Mouse (Mus musculus): ENCODE results near the gene Atp8a1. TPM values are rescaled to one million over a fixed set of nuclear protein-coding genes. Genes with fewer than 3 reads are reported as not detected.

The Atp8a1 gene
- polyA plus RNA-seq, 1 experiment from 2014 or later, result 53.6 TPM

DNA sequence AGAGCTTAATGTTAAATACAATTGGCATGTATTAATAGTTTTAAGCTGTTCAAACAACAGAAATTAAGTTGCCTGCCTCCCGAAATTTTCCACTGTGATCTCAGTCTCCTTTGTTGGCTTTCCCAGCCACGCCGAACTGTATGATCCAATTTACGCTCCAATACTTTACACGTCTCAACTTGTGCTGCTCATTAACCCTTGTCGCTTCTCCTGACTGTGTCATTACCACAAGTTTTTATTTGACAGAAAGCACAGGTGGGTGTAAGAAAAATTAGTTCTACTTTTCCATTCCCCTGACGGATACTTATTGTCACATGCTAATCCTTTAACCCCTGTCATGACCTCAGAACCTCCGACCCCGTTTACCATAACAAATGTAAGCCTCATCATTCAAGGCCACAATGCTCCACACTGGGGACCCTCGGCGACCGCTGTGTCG lies 190.4 kb downstream of the Atp8a1 start:
- Histone ChIP-seq H3K9me3 (no peaks in the 10 kb centered on the region), H3K27me3 (no peaks in the 10 kb centered on the region), H3K9ac (no peak overlapping the region), H3K36me3 (0 out of 2 replicates have a peak, but pooled peaks cover 2% of the 10 kb centered on the region), H3K4me3 (no peak overlapping the region), H3K4me1 (no peaks in the 10 kb centered on the region), H3K27ac (no peak overlapping the region), H3K4me2 (no peak overlapping the region)
- no peak for ATAC-seq (ENCODE audit: borderline replicate concordance, extremely low read depth, low FRiP score, low TSS enrichment)
- WGBS, result 59% methylated on average over 13 of the region's 13 CpGs

DNA sequence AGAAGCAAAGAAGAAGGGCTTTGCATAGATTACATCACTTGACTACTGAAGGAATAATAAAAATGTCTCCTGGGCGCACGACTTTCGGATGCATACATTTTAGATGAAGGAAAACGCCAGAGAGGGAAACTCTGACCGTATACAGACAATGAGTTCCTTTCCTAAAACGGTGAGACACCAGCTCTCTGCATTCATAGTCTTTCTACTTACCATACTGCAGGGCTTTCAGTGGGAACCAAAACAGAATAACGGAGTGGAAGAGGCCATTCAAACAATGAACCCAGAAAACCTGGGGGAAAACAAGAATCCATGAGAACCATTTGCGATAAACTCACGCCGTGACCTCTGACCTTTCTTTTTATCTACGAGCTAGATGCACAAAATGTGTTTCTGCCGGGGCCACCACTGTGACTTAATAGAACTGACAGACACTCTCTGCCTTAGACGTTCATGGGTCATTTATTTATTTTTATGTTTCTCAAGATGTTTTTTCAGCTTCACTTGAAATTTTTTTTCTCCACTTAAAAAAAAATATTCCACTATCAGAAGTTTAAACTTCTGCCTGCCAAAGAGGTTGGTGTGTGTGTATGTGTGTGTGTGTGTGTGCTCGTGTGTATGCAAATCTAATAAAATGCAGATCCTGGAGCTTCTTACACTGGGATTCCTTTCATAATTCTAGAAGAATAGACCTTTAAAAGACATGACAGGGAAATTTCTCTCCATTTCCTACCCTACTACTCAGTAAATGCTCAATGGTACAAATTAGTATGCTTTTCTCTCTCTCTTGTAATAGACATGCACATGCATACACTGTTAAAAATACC lies 191.3 kb downstream of the Atp8a1 start:
- H3K9ac ChIP-seq, result no peak overlapping the region
- no peak overlapping the region for H3K27ac ChIP-seq
- H3K4me3 ChIP-seq, result no peak overlapping the region
- no peak overlapping the region for H3K4me2 ChIP-seq
- H3K9me3 ChIP-seq, result no peaks in the 10 kb centered on the region
- WGBS, result 58% methylated on average over 14 of the region's 14 CpGs
- no peaks in the 10 kb centered on the region for H3K4me1 ChIP-seq
- H3K36me3 ChIP-seq, result 0 out of 2 replicates have a peak, but pooled peaks cover 2% of the 10 kb centered on the region
- ATAC-seq (ENCODE audit: borderline replicate concordance, extremely low read depth, low FRiP score, low TSS enrichment), result no peak
- H3K27me3 ChIP-seq, result no peaks in the 10 kb centered on the region

DNA sequence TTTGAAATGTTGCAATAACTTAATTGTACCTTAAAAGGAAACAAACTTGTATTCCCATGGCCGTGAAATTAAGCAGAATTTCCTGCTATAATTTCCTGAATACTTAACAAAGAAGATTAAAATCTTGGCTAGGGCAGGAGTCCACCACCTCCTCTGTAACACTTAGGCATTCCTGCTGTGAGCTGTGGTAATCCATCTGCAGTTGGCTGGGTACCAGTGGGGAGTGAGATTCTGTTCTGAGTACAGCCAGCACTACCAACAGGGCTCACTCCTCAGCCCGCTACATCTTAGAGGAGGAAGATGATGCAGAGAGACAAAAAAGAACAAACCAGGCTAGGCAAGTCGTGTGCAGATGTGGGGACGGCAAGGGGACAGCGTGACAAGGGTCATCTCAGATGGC lies 192.7 kb downstream of the Atp8a1 start:
- Histone ChIP-seq H3K27ac (no peak overlapping the region), H3K4me2 (no peak overlapping the region), H3K9me3 (no peaks in the 10 kb centered on the region), H3K36me3 (0 out of 2 replicates have a peak, but pooled peaks cover 2% of the 10 kb centered on the region), H3K9ac (no peak overlapping the region), H3K4me1 (no peaks in the 10 kb centered on the region), H3K4me3 (no peak overlapping the region), H3K27me3 (no peaks in the 10 kb centered on the region)
- 81% methylated on average over 5 of the region's 5 CpGs for WGBS
- ATAC-seq (ENCODE audit: borderline replicate concordance, extremely low read depth, low FRiP score, low TSS enrichment), result no peak

DNA sequence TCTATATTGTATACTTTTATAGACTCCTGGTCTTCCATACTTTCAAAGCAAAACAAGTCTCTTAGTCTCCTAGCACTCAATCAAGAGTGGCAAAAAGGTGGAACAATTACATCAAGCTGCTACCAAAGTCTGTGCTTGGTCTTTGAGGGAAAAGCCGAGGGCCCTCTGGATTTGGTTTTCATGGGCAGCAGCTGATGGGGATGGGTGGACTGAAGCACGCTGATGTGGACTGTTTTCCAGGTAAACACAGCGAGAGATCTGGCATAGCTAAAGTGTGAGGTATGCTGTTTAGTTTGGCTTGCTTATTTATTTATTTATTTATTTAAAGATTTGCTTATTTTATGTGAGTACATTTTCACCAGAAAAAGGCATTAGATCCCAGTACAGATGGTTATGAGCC lies 193.7 kb downstream of the Atp8a1 start:
- Histone ChIP-seq H3K4me1 (no peaks in the 10 kb centered on the region), H3K27ac (no peak overlapping the region), H3K9ac (no peak overlapping the region), H3K4me2 (no peak overlapping the region), H3K36me3 (0 out of 2 replicates have a peak, but pooled peaks cover 2% of the 10 kb centered on the region), H3K4me3 (no peak overlapping the region), H3K9me3 (no peaks in the 10 kb centered on the region), H3K27me3 (no peaks in the 10 kb centered on the region)
- ATAC-seq (ENCODE audit: borderline replicate concordance, extremely low read depth, low FRiP score, low TSS enrichment), result no peak
- WGBS, result 86% methylated on average over 3 of the region's 3 CpGs

DNA sequence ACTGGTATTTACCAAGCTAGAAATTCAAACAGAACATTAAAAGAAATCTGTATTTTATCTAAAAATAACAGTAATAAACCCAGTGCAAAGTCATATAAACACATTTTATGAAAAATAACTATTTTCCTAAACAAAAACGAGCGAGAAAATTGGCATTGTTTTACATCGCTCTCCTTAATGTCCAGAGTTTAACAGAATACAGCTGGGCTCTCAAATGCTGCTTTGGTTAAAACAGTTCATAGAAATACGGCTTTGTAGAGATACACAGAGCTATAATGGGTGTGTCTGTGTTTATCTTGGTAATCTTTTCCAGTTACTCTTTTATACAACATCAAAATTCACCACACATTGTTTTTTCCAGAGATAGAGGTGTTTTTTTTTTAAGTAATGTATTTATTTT lies 194.8 kb downstream of the Atp8a1 start:
- ATAC-seq (ENCODE audit: borderline replicate concordance, extremely low read depth, low FRiP score, low TSS enrichment), result peak; percentile 79
- no peak overlapping the region for H3K9ac ChIP-seq
- H3K9me3 ChIP-seq, result no peaks in the 10 kb centered on the region
- no peaks in the 10 kb centered on the region for H3K4me1 ChIP-seq
- no peak overlapping the region for H3K4me3 ChIP-seq
- peaks cover 7% of the 10 kb centered on the region; the same call in 1 of the 2 replicates for H3K36me3 ChIP-seq
- H3K4me2 ChIP-seq, result no peak overlapping the region
- no peaks in the 10 kb centered on the region for H3K27me3 ChIP-seq
- 47% methylated on average over 4 of the region's 4 CpGs for WGBS
- H3K27ac ChIP-seq, result peak overlapping the region; percentile 56

DNA sequence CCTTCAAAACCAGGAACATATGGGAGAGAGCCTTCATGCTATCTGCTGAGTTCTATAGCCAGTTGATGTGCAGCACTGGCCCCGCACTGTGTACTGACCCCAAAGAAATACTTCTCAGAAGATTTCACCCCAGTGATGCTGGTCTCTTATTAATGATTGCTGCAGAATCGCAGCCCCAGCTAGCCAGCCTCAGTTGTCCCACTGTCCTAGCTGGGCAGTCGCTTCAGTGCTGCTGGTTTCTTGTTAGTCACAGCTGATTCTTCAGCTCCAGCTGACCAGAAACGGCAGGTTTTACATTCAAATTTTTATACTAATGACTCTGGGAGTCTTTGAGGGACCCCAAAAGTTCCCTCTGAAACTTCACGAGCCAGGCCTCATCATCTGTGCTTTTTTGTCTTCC lies 197.2 kb downstream of the Atp8a1 start:
- WGBS, result 88% methylated on average over 5 of the region's 5 CpGs
- no peaks in the 10 kb centered on the region for H3K27me3 ChIP-seq

DNA sequence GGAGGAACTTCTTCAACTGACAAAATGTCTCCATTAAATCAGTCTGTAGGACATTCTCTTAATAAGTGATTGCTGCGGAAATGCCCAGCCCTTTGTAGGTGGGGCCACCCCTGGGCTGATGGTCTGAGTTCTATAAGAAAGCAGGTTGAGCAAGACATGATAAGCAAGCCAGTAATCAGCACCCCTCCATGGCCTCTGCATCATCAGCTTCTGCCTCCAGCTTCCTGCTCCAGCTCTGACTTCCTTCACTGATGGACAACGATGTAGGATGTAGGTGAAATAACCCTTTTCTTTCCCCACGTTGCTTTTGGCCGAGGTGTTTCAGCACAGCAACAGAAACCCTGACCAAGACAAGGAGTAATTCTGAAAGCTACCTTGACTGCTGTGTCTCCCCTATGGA lies 198.1 kb downstream of the Atp8a1 start:
- Histone ChIP-seq H3K4me1 (no peaks in the 10 kb centered on the region), H3K4me3 (no peak overlapping the region), H3K9ac (no peak overlapping the region), H3K4me2 (no peak overlapping the region), H3K27me3 (no peaks in the 10 kb centered on the region), H3K9me3 (no peaks in the 10 kb centered on the region), H3K27ac (no peak overlapping the region), H3K36me3 (peaks cover 8% of the 10 kb centered on the region; the same call in 1 of the 2 replicates)
- WGBS, result 84% methylated on average over 4 of the region's 4 CpGs
- no peak for ATAC-seq (ENCODE audit: borderline replicate concordance, extremely low read depth, low FRiP score, low TSS enrichment)

More for the DNA sequence above, 197.2 kb downstream of the Atp8a1 start:
- Histone ChIP-seq H3K4me2 (no peak overlapping the region), H3K4me3 (no peak overlapping the region), H3K9me3 (no peaks in the 10 kb centered on the region), H3K9ac (no peak overlapping the region), H3K36me3 (peaks cover 8% of the 10 kb centered on the region; the same call in 1 of the 2 replicates), H3K4me1 (no peaks in the 10 kb centered on the region), H3K27ac (no peak overlapping the region)
- ATAC-seq (ENCODE audit: borderline replicate concordance, extremely low read depth, low FRiP score, low TSS enrichment), result no peak

DNA sequence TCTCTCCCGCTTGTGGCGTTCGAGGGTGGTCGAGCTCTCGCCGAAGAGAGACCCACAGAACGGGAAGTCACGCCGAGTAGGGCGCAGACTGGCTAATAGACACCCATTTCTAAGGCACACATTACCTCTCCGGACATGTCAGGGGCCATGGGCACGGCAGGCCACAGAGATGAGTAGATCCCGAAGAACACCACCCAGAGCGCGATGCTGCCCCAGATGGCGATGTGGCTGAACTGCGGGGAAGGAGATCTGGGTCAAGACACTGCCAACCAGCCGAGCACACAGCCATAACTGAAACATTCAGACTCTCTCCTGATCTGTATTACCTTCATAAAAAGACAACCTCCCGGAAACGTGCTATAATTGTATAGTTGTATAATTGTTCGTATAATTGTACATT lies 199.7 kb downstream of the Atp8a1 start:
- no peaks in the 10 kb centered on the region for H3K27me3 ChIP-seq
- no peak overlapping the region for H3K4me3 ChIP-seq
- H3K27ac ChIP-seq, result no peak overlapping the region
- no peaks in the 10 kb centered on the region for H3K4me1 ChIP-seq
- ATAC-seq (ENCODE audit: borderline replicate concordance, extremely low read depth, low FRiP score, low TSS enrichment), result no peak
- no peaks in the 10 kb centered on the region for H3K9me3 ChIP-seq
- no peak overlapping the region for H3K4me2 ChIP-seq
- peaks cover 6% of the 10 kb centered on the region; the same call in 1 of the 2 replicates for H3K36me3 ChIP-seq
- 81% methylated on average over 21 of the region's 21 CpGs for WGBS
- H3K9ac ChIP-seq, result no peak overlapping the region

DNA sequence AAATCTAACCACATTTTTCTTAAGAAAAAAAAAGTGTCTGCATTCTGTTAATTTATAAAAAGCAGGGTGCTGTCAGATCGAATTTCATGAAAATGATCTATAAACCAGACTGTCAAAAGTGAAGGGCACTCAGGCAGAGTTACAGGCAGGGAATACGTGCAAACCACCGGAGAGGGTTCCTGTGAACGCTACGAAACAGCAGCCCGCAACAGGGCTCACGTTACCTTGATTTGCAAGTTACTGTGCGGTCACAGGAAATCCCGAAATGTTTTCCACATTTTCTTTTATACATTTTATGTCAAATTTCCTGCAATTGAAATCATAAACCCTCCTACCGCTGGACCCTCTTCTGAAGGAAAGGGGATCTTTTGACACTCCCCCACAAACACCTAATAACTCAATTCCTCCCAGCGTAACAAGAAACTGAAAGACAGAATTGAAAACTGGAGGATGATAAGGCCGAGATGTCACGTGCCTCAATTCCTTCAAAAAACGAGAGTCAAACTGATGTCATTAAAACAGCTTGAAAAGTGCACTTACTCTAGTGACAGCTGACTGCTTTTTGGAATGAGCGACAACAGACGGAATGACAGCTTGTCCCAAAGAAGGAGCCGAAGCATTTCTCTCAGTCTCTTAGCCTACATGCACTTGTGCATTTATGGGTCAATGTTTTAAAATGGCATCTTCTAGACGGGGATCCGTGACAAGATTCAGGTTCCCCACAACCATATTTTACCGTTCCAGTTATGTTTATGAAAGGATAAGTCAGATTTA lies 200.3 kb downstream of the Atp8a1 start:
- ATAC-seq (ENCODE audit: borderline replicate concordance, extremely low read depth, low FRiP score, low TSS enrichment), result no peak
- 0 out of 2 replicates have a peak overlapping the region, but pooled peaks have one; percentile 1 for H3K4me2 ChIP-seq
- no peak overlapping the region for H3K9ac ChIP-seq
- no peak overlapping the region for H3K27ac ChIP-seq
- no peaks in the 10 kb centered on the region for H3K9me3 ChIP-seq
- no peaks in the 10 kb centered on the region for H3K4me1 ChIP-seq
- H3K4me3 ChIP-seq, result no peak overlapping the region
- peaks cover 6% of the 10 kb centered on the region; the same call in 1 of the 2 replicates for H3K36me3 ChIP-seq
- no peaks in the 10 kb centered on the region for H3K27me3 ChIP-seq
- 57% methylated on average over 20 of the region's 20 CpGs for WGBS

DNA sequence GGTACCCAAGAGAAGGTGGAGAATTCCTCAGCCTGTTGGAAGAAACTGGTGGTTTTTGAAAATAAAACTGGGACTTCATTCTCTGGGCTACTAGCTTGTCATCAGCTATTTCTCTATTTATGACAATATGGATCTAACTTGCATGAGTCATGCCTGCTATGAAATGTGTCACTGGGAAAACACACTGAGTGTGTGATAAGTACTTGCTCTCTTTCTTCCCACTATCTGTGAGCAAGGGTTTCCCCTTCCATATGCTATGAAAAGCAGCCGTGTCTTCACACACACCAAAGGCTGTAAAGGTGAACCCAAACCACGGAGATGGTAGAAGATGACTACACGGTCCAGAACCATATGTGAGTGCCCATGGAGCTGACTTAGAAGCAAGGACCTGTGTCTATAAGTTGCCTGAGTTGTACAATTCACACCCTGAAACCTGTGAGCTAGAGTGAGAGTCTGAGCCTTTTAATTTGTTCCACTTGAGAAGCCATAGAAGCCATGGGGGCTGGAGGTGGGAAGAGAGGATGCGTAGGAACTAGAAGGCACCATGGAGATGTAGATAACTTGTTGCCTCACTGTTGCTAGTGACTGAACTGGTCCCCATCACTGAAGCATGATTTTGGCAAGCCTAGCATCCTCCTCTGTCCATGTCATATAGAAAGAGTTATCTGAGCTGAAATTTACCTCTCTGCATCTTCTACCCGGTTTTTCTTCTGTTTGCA lies 203.5 kb downstream of the Atp8a1 start:
- Histone ChIP-seq H3K9me3 (no peaks in the 10 kb centered on the region), H3K27me3 (no peaks in the 10 kb centered on the region), H3K9ac (no peak overlapping the region), H3K36me3 (peaks cover 6% of the 10 kb centered on the region; the same call in 1 of the 2 replicates), H3K4me3 (no peak overlapping the region), H3K4me2 (no peak overlapping the region), H3K4me1 (no peaks in the 10 kb centered on the region), H3K27ac (no peak overlapping the region)
- WGBS, result 83% methylated on average over 5 of the region's 5 CpGs
- no peak for ATAC-seq (ENCODE audit: borderline replicate concordance, extremely low read depth, low FRiP score, low TSS enrichment)

DNA sequence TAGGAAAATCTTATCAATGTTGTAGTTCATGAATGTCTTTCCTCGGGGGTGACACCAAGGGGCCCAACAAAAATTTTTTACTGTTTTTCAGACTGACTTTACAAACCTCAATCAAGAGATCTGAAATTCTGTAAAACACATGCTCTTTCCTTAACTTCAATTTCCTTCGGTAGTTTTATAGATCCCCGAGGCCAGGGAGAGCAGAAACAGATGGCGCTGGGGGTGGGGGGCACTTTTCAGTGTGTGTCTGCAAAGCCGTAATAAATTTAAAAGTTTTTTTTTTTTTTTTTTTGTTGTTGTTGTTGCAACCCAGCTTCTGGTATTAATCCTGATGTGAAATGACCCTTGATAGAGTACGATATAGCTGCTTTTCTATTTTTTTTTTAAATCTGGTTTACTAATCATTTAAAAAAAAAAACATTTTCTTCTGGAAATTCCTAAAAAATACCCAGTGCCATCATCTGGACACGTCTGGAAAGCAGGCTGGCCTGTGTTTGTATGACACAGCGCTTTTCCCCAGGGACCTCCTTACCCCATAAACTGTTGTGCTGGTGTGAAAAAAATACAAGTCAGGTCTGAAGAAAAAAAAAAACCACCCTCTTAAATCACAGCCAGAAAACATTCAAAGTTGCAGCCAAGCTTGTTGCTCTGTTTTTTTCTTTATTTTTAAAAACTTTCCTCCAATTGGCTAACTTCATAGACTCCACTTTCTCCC lies 205.7 kb downstream of the Atp8a1 start:
- no peak overlapping the region for H3K4me3 ChIP-seq
- ATAC-seq (ENCODE audit: borderline replicate concordance, extremely low read depth, low FRiP score, low TSS enrichment), result no peak
- no peaks in the 10 kb centered on the region for H3K4me1 ChIP-seq
- no peak overlapping the region for H3K4me2 ChIP-seq
- no peaks in the 10 kb centered on the region for H3K9me3 ChIP-seq
- no peak overlapping the region for H3K9ac ChIP-seq
- WGBS, result 59% methylated on average over 8 of the region's 8 CpGs
- peaks cover 3% of the 10 kb centered on the region; the same call in 1 of the 2 replicates for H3K36me3 ChIP-seq
- no peaks in the 10 kb centered on the region for H3K27me3 ChIP-seq
- no peak overlapping the region for H3K27ac ChIP-seq

Data from lung, embryonic 15.5 days (tissue).